Mouse (Mus musculus): ENCODE measurements around the gene Setd1b. TPM values are rescaled to one million over a fixed set of nuclear protein-coding genes. Genes with fewer than 3 reads are reported as not detected.

Setd1b gene
- polyA plus RNA-seq, 1 experiment = 18.5 TPM

DNA sequence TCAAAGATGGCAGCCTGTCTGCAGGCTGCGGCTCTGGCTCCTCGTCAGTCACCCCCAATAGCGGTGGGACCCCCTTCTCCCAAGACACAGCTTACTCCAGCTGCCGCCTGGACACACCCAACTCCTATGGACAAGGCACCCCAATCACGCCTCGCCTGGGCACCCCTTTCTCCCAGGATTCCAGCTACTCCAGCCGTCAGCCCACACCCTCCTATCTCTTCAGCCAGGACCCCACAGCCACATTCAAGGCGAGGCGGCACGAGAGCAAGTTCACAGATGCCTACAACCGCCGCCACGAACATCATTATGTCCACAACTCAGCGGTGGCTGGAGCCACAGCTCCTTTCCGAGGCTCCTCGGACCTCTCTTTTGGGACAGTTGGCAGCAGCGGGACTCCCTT is 5.6 kb downstream of the Setd1b start:
- peaks cover 13% of the 10 kb centered on the region for H3K4me1 ChIP-seq (ENCODE audit: control insufficient read depth, insufficient read depth, insufficient read length, low read length)
- H3K36me3 ChIP-seq (ENCODE audit: control insufficient read depth, insufficient read depth, low read length) = peaks cover 56% of the 10 kb centered on the region
- no peak overlapping the region for H3K27ac ChIP-seq (ENCODE audit: insufficient read depth, low read depth, low read length)
- WGBS = 88% methylated on average over 17 of the region's 17 CpGs
- no peak overlapping the region for H3K4me3 ChIP-seq (ENCODE audit: low read depth, low read length)
- H3K27me3 ChIP-seq (ENCODE audit: control insufficient read depth, insufficient read depth, low read length) = no peaks in the 10 kb centered on the region
- TF ChIP-seq POLR2A (IDR thresholded peaks at IDR 0.05; ENCODE audit: low read depth, low read length) = no peak
- no peak for TF ChIP-seq CTCF (IDR thresholded peaks at IDR 0.05; ENCODE audit: extremely low read depth, insufficient read length, insufficient replicate concordance, low read depth, low read length)

DNA sequence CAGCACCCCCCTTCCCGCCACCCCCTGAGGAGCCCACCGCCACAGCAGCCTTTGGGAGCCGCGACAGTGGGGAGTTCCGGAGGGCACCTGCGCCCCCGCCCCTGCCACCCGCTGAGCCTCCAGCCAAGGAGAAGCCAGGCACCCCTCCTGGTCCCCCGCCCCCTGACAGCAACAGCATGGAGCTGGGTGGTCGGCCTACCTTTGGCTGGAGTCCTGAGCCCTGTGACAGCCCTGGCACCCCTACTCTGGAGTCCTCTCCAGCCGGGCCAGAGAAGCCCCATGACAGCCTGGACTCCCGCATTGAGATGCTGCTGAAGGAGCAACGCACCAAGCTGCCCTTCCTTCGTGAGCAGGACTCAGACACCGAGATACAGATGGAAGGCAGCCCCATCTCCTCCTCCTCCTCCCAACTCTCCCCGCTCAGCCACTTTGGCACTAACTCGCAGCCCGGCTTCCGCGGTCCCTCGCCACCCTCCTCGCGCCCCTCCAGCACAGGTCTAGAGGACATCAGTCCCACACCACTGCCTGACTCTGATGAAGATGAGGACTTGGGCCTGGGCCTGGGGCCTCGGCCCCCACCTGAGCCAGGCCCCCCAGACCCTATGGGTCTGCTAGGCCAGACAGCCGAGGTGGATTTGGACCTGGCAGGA is 6.2 kb downstream of the Setd1b start:
- H3K27me3 ChIP-seq (ENCODE audit: control insufficient read depth, insufficient read depth, low read length) = no peaks in the 10 kb centered on the region
- TF ChIP-seq CTCF (IDR thresholded peaks at IDR 0.05; ENCODE audit: extremely low read depth, insufficient read length, insufficient replicate concordance, low read depth, low read length) (no peak), POLR2A (IDR thresholded peaks at IDR 0.05; ENCODE audit: low read depth, low read length) (no peak)
- WGBS = 84% methylated on average over 25 of the region's 25 CpGs
- peaks cover 13% of the 10 kb centered on the region for H3K4me1 ChIP-seq (ENCODE audit: control insufficient read depth, insufficient read depth, insufficient read length, low read length)
- no peak overlapping the region for H3K27ac ChIP-seq (ENCODE audit: insufficient read depth, low read depth, low read length)
- no peak overlapping the region for H3K4me3 ChIP-seq (ENCODE audit: low read depth, low read length)
- H3K36me3 ChIP-seq (ENCODE audit: control insufficient read depth, insufficient read depth, low read length) = peaks cover 62% of the 10 kb centered on the region

DNA sequence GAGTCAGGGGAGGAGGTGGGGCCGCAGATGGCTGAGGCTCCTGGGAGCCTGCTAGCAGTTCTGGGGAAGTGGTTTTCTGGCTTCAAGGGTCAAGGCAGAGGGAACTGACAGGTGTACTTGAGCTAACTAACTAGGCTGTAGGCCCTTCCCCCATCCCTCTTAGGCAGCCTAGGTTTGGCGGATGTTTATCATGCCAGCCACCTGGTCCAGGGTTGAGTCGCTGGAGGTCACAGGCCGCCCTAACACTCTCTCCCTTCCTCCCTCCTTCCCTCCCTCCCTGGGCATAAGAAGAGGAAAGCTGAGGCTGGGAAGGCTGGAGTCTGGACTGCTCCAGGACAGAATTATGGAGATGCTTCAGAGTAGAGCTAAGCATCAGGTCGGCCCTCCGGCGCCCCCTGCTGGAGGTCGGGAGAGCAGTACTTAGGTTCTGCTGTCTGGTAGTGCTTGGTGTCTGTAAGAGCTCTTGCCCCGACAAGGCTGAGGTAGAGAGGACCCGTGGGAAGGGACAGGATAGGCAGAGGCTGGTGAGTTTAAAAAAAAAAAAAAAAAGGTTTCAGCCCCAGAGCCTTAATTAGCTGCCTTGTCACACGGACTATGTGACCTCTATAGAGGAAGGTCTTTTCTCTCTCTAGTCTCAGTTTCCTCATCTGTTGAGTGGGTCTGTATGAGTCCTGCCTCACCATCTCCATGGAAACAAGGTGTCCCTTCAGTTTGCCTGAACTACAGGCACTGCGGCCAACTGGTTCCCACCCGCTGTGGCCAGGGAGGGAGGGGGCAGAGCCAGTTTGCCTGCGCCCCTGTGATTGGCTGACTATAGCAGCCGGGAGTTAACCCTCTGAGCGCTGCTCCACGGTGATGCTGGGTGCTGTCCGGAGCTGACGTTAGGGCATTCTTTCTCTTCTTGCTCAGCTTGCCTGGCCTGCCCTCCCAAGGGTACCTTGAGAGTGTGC is 7.7 kb downstream of the Setd1b start:
- WGBS = 6% methylated on average over 19 of the region's 19 CpGs
- Histone ChIP-seq H3K27ac (ENCODE audit: insufficient read depth, low read depth, low read length) (peak overlapping the region; percentile 41), H3K27me3 (ENCODE audit: control insufficient read depth, insufficient read depth, low read length) (no peaks in the 10 kb centered on the region), H3K4me1 (ENCODE audit: control insufficient read depth, insufficient read depth, insufficient read length, low read length) (peaks cover 13% of the 10 kb centered on the region), H3K4me3 (ENCODE audit: low read depth, low read length) (peak overlapping the region; percentile 59), H3K36me3 (ENCODE audit: control insufficient read depth, insufficient read depth, low read length) (peaks cover 70% of the 10 kb centered on the region)
- TF ChIP-seq CTCF (IDR thresholded peaks at IDR 0.05; ENCODE audit: extremely low read depth, insufficient read length, insufficient replicate concordance, low read depth, low read length) (peak; percentile 99), POLR2A (IDR thresholded peaks at IDR 0.05; ENCODE audit: low read depth, low read length) (no peak)

DNA sequence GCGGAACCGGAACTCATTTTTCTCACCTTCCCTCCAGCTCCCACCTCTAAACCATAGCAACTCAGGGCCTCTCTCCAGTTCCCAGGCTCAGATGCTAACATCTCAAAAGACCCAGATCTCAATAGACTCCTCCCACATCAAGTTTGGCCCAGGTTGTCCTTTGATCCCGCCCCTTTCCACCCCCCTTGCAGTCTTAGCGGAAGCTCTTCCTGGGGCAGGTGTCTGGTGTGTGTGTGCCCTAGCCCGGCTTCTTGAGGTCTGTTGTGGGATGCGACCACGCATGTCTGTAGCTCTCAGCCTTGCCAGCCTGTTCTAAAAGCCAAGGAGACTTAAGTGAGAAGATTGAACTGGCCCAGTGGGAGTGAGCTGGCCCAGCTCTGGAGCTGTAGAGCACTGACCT is 8.6 kb downstream of the Setd1b start:
- WGBS = 16% methylated on average over 7 of the region's 7 CpGs
- Histone ChIP-seq H3K27ac (ENCODE audit: insufficient read depth, low read depth, low read length) (peak overlapping the region; percentile 88), H3K36me3 (ENCODE audit: control insufficient read depth, insufficient read depth, low read length) (peaks cover 67% of the 10 kb centered on the region)

DNA sequence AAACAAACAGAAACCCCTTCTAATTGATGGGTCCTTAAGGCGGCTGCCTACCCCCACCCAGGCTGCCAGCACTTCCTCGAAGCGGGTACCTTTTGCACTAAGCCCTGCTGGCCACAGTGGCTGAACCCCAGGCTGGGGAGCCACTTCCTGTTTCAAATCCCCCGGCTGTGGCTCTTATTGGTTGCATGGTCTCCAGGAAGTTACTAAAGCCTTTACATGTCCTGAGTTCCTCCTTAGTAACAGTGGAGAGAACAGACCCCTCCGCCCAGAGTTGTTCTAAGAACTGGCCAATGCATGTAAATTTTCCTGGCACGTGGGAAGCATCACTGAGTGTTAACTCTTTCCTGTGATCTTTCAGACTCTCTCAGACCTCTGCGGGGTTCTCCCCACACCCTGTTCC is 9.1 kb downstream of the Setd1b start:
- TF ChIP-seq POLR2A (IDR thresholded peaks at IDR 0.05; ENCODE audit: low read depth, low read length) (no peak), CTCF (IDR thresholded peaks at IDR 0.05; ENCODE audit: extremely low read depth, insufficient read length, insufficient replicate concordance, low read depth, low read length) (no peak)
- Histone ChIP-seq H3K36me3 (ENCODE audit: control insufficient read depth, insufficient read depth, low read length) (peaks cover 69% of the 10 kb centered on the region), H3K4me3 (ENCODE audit: low read depth, low read length) (peak overlapping the region; percentile 59), H3K4me1 (ENCODE audit: control insufficient read depth, insufficient read depth, insufficient read length, low read length) (peaks cover 9% of the 10 kb centered on the region), H3K27ac (ENCODE audit: insufficient read depth, low read depth, low read length) (peak overlapping the region; percentile 88), H3K27me3 (ENCODE audit: control insufficient read depth, insufficient read depth, low read length) (no peaks in the 10 kb centered on the region)
- WGBS = 34% methylated on average over 7 of the region's 7 CpGs

More for the DNA sequence above, 8.6 kb downstream of the Setd1b start:
- TF ChIP-seq POLR2A (IDR thresholded peaks at IDR 0.05; ENCODE audit: low read depth, low read length) (no peak), CTCF (IDR thresholded peaks at IDR 0.05; ENCODE audit: extremely low read depth, insufficient read length, insufficient replicate concordance, low read depth, low read length) (no peak)
- H3K27me3 ChIP-seq (ENCODE audit: control insufficient read depth, insufficient read depth, low read length) = no peaks in the 10 kb centered on the region
- peak overlapping the region; percentile 59 for H3K4me3 ChIP-seq (ENCODE audit: low read depth, low read length)
- H3K4me1 ChIP-seq (ENCODE audit: control insufficient read depth, insufficient read depth, insufficient read length, low read length) = peaks cover 9% of the 10 kb centered on the region

DNA sequence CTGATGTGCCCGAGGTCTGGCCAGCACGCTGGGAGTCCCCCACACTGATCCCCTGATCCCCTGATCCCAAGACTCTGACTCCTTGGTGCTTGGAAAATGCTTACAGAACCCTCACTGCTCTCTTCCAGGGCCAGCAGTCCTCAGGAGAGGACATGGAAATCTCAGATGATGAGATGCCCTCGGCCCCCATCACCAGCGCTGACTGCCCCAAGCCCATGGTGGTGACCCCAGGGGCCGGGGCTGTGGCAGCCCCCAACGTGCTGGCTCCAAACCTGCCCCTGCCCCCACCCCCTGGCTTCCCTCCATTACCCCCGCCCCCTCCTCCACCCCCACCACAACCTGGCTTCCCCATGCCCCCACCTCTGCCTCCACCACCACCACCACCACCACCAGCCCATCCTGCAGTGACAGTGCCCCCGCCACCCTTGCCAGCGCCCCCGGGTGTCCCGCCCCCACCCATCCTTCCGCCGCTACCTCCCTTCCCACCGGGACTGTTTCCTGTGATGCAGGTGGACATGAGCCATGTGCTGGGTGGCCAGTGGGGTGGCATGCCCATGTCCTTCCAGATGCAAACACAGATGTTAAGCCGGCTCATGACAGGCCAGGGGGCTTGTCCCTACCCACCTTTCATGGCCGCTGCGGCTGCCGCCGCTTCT is 9.8 kb downstream of the Setd1b start:
- Histone ChIP-seq H3K4me1 (ENCODE audit: control insufficient read depth, insufficient read depth, insufficient read length, low read length) (peaks cover 9% of the 10 kb centered on the region), H3K36me3 (ENCODE audit: control insufficient read depth, insufficient read depth, low read length) (peaks cover 66% of the 10 kb centered on the region), H3K27me3 (ENCODE audit: control insufficient read depth, insufficient read depth, low read length) (no peaks in the 10 kb centered on the region), H3K4me3 (ENCODE audit: low read depth, low read length) (no peak overlapping the region), H3K27ac (ENCODE audit: insufficient read depth, low read depth, low read length) (peak overlapping the region; percentile 7; the same call in 1 of the 2 replicates)
- TF ChIP-seq POLR2A (IDR thresholded peaks at IDR 0.05; ENCODE audit: low read depth, low read length) (no peak), CTCF (IDR thresholded peaks at IDR 0.05; ENCODE audit: extremely low read depth, insufficient read length, insufficient replicate concordance, low read depth, low read length) (no peak)
- WGBS = 90% methylated on average over 19 of the region's 19 CpGs
